Mouse (Mus musculus) limb, embryonic 12.5 days (tissue): ENCODE results near the gene Nup50. TPM values are rescaled to one million over a fixed set of nuclear protein-coding genes. Genes with fewer than 3 reads are reported as not detected.

Source experiments
- ATAC-seq: fragments of 200-750 bp; cut with Nextera tagmentation; 2 replicates; pipeline ENCODE4 v1.8.0; 2017; ENCODE audit warnings: low read depth, moderate TSS enrichment; ENCODE audit not compliant: insufficient number of reproducible peaks, insufficient read depth, low FRiP score, low TSS enrichment
- H3K27ac ChIP-seq: fragments of 300-500 bp; sonication (generic); 2 replicates; pipeline ENCODE4 v1.5.1; 2016; ENCODE audit warnings: mild to moderate bottlenecking, moderate library complexity
- H3K27me3 ChIP-seq: fragments of 300-500 bp; sonication (generic); 2 replicates; pipeline ENCODE4 v1.6.1; 2016; ENCODE audit warnings: mild to moderate bottlenecking, moderate library complexity
- H3K36me3 ChIP-seq: fragments of 300-500 bp; sonication (generic); 2 replicates; pipeline ENCODE4 v1.6.1; 2016; ENCODE audit warnings: mild to moderate bottlenecking, moderate library complexity
- H3K4me1 ChIP-seq: fragments of 300-500 bp; sonication (generic); replicated peaks from 2 replicates; pipeline ENCODE4 v1.6.1; 2016
- H3K4me2 ChIP-seq: fragments of 300-500 bp; sonication (generic); 2 replicates; pipeline ENCODE4 v1.6.1; 2016; ENCODE audit warnings: mild to moderate bottlenecking, moderate library complexity
- H3K4me3 ChIP-seq: fragments of 300-500 bp; sonication (generic); replicated peaks from 2 replicates; pipeline ENCODE4 v1.5.1; 2016; ENCODE audit warnings: mild to moderate bottlenecking
- H3K9ac ChIP-seq: fragments of 300-500 bp; sonication (generic); replicated peaks from 2 replicates; pipeline ENCODE4 v1.6.1; 2016; ENCODE audit warnings: mild to moderate bottlenecking, moderate library complexity
- H3K9me3 ChIP-seq: fragments of 300-500 bp; sonication (generic); 2 replicates; pipeline ENCODE4 v1.6.1; 2016; ENCODE audit warnings: mild to moderate bottlenecking, moderate library complexity
- WGBS: fragments of 180-500 bp; shearing (Covaris S2); methylation state at CpG from one replicate; pipeline ENCODE4 v1.1.7; 2016; 5-methylcytosine and 5-hydroxymethylcytosine counted together
- polyA plus RNA-seq: library from polyadenylated mRNA; unstranded; fragments of >200 nt; fragmentation: Nextera tagmentation; extraction: Ambion mirVana; gene quantifications from 2 replicates; pipeline ENCODE4 v1.2.1, GENCODE M21; 2016

Gene Nup50
- polyA plus RNA-seq, 1 experiment from 2014 or later, result 57.6 TPM

DNA sequence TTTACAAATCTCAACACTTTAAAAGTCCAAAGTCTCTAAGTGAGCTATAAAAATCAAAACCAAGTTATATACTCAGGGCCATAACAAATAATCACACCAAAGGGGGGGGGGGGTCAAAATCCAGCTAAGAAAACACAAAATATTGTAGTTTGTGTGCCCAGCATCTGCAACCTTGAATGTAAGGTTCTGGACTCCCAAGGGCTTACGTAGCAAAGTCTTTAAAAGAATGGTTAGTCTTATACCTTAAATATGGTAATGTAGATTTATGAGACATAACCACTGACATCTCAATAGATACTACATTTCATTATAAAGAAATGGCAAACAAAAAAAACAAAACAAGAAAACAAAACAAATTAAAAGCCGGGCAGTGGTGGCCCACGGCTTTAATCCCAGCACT lies 3.3 kb upstream of the Nup50 start, which contains the start of gene Gm29666:
TSS of gene Gm29666 (minus strand) at position 101 of the 400 bp plus-strand sequence.
- peaks cover 15% of the 10 kb centered on the region for H3K4me1 ChIP-seq
- no peak within 1 kb of the TSS for H3K27ac ChIP-seq
- H3K27me3 ChIP-seq, result no peaks in the 10 kb centered on the region
- H3K4me2 ChIP-seq, result no peak within 1 kb of the TSS
- ATAC-seq, result no peak
- no peak within 1 kb of the TSS for H3K4me3 ChIP-seq
- no peaks in the 10 kb centered on the region for H3K9me3 ChIP-seq
- H3K36me3 ChIP-seq, result no peaks in the 10 kb centered on the region
- 92% methylated on average over 3 of the region's 3 CpGs for WGBS
- H3K9ac ChIP-seq, result no peak within 1 kb of the TSS

- no peaks in the 10 kb centered on the region for H3K9me3 ChIP-seq
- H3K4me1 ChIP-seq, result peaks cover 27% of the 10 kb centered on the region
- no peaks in the 10 kb centered on the region for H3K27me3 ChIP-seq
- peak overlapping the region; percentile 86 for H3K4me2 ChIP-seq
- peak overlapping the region; percentile 98 for H3K27ac ChIP-seq
- peak overlapping the region; percentile 98 for H3K9ac ChIP-seq
- under 1% methylated on average over 60 of the region's 68 CpGs for WGBS
- H3K36me3 ChIP-seq, result peaks cover 14% of the 10 kb centered on the region
- peak overlapping the region; percentile 99 for H3K4me3 ChIP-seq
- peak; percentile 69 for ATAC-seq
Observed at GRCm38 (mm10) chr15:84923508-84924181, 434 bp downstream of the Nup50 start.

GRCm38 (mm10) chr15:84924781-84925315 lies 1.6 kb downstream of the Nup50 start:
- Histone ChIP-seq H3K27ac (0 out of 2 replicates have a peak overlapping the region, but pooled peaks have one; percentile 64), H3K4me3 (peak overlapping the region; percentile 99), H3K9me3 (no peaks in the 10 kb centered on the region), H3K36me3 (peaks cover 26% of the 10 kb centered on the region), H3K4me2 (peak overlapping the region; percentile 86), H3K4me1 (peaks cover 27% of the 10 kb centered on the region), H3K9ac (peak overlapping the region; percentile 34; the same call in 1 of the 2 replicates), H3K27me3 (no peaks in the 10 kb centered on the region)
- 18% methylated on average over 9 of the region's 9 CpGs for WGBS
- ATAC-seq, result no peak

DNA sequence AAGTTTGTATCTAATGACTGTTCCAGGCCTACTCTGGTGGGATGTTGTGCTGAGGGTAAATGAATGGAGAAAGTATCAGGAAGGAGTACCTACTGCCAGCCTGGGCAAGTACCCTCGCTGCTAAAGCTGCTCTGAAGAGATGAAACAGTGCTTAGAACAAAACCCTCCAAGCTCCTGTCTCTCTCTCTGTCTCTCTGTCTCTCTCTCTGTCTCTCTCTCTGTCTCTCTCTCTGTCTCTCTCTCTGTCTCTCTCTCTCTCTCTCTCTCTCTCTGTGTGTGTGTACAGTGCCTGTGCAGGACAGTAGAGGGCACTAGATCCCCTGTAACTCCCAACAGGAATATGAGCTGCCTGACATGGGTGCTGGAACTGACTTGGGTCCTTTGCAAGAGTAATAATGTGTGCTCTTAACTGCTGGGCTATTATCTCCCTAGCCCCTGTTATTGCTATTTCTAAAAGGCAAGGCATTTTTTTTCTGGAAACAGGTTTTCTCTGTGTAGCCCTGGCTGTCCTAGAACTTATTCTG lies 2.3 kb downstream of the Nup50 start:
- no peak overlapping the region for H3K4me3 ChIP-seq

DNA sequence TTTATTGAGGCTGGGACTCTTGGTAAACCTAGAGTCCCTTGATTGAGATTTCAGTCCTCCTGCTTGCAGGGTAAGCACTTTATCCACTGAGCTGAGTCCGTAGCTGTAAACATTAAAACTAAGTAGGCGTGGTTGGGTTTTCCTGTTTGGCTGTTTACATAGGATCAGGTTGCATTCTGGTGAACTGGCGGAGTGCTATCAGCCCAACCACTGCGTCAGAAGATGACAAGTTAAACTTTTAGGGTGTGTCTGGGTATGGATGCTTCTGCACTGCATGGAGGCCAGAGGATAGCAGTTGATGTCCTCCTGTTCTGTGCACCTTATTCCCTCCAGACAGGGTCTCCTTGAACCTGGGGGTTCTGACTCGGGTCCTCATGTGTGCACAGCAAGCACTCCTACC lies 9.1 kb downstream of the Nup50 start:
- no peaks in the 10 kb centered on the region for H3K9me3 ChIP-seq
- ATAC-seq, result no peak
- peaks cover 97% of the 10 kb centered on the region for H3K36me3 ChIP-seq
- WGBS, result 52% methylated on average over 5 of the region's 5 CpGs
- H3K9ac ChIP-seq, result no peak overlapping the region
- H3K27ac ChIP-seq, result no peak overlapping the region
- H3K4me1 ChIP-seq, result no peaks in the 10 kb centered on the region
- H3K4me3 ChIP-seq, result no peak overlapping the region
- H3K27me3 ChIP-seq, result no peaks in the 10 kb centered on the region
- H3K4me2 ChIP-seq, result no peak overlapping the region

More for the DNA sequence above, 2.3 kb downstream of the Nup50 start:
- no peaks in the 10 kb centered on the region for H3K9me3 ChIP-seq
- H3K4me1 ChIP-seq, result peaks cover 27% of the 10 kb centered on the region
- no peak for ATAC-seq
- peak overlapping the region; percentile 86 for H3K4me2 ChIP-seq
- 93% methylated on average over 1 of the region's 1 CpGs for WGBS
- peaks cover 33% of the 10 kb centered on the region for H3K36me3 ChIP-seq
- no peak overlapping the region; the same call in 1 of the 2 replicates for H3K9ac ChIP-seq
- no peak overlapping the region for H3K27ac ChIP-seq
- H3K27me3 ChIP-seq, result no peaks in the 10 kb centered on the region

GRCm38 (mm10) chr15:84934901-84935300 lies 11.7 kb downstream of the Nup50 start:
- Histone ChIP-seq H3K4me1 (no peaks in the 10 kb centered on the region), H3K9me3 (no peaks in the 10 kb centered on the region), H3K4me3 (no peak overlapping the region), H3K4me2 (no peak overlapping the region), H3K9ac (no peak overlapping the region), H3K27ac (no peak overlapping the region), H3K27me3 (no peaks in the 10 kb centered on the region), H3K36me3 (peaks cover 99% of the 10 kb centered on the region)
- WGBS, result 92% methylated on average over 16 of the region's 16 CpGs
- no peak for ATAC-seq

GRCm38 (mm10) chr15:84940102-84940501 lies 16.9 kb downstream of the Nup50 start:
- no peak overlapping the region for H3K9ac ChIP-seq
- H3K4me2 ChIP-seq, result no peak overlapping the region
- peaks cover 85% of the 10 kb centered on the region for H3K36me3 ChIP-seq
- ATAC-seq, result no peak
- H3K9me3 ChIP-seq, result no peaks in the 10 kb centered on the region
- WGBS, result 76% methylated on average over 12 of the region's 12 CpGs
- H3K4me3 ChIP-seq, result no peak overlapping the region
- H3K27me3 ChIP-seq, result no peaks in the 10 kb centered on the region
- H3K27ac ChIP-seq, result no peak overlapping the region
- no peaks in the 10 kb centered on the region for H3K4me1 ChIP-seq

DNA sequence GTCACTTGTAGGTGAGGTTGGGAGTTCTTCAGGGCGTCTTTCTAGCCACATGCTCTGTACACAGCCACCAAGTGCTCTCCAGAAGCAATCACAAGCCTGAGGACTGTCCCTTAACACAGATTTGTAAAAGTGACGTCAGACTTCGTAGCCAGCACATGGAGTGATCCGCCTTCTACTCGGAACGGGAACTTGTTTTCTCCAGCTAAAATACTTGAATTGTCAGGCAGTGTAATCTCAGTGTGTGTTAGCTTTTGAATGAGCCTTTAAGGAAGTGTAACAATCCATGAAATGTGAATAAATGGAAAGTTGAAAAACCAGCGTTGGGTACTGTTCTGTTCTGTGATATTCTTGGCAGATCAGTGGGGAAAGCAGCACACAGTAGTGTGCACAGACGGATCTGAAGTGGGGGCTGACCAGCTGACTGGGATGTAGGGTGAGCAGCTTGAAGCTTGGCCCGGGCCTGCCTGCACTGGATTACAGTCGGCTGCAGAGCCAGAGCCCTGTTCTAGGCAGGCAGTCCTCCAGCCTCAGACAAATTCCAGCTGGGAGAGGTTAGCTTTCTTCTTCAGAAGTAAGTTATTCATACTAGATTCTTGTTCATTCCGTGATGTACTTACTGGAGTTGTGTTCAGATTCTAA lies 19.6 kb downstream of the Nup50 start:
- H3K4me2 ChIP-seq, result no peak overlapping the region
- ATAC-seq, result no peak
- no peaks in the 10 kb centered on the region for H3K4me1 ChIP-seq
- no peaks in the 10 kb centered on the region for H3K9me3 ChIP-seq
- no peak overlapping the region for H3K4me3 ChIP-seq
- peaks cover 61% of the 10 kb centered on the region for H3K36me3 ChIP-seq
- no peak overlapping the region for H3K27ac ChIP-seq
- H3K9ac ChIP-seq, result no peak overlapping the region
- H3K27me3 ChIP-seq, result no peaks in the 10 kb centered on the region
- WGBS, result 81% methylated on average over 11 of the region's 11 CpGs

GRCm38 (mm10) chr15:84944319-84944718 lies 21.1 kb downstream of the Nup50 start:
- no peak for ATAC-seq
- no peaks in the 10 kb centered on the region for H3K9me3 ChIP-seq
- H3K27ac ChIP-seq, result peak overlapping the region; percentile 42; the same call in 1 of the 2 replicates
- H3K4me1 ChIP-seq, result no peaks in the 10 kb centered on the region
- H3K27me3 ChIP-seq, result no peaks in the 10 kb centered on the region
- H3K4me3 ChIP-seq, result no peak overlapping the region
- H3K4me2 ChIP-seq, result no peak overlapping the region
- H3K36me3 ChIP-seq, result peaks cover 60% of the 10 kb centered on the region
- WGBS, result 79% methylated on average over 5 of the region's 5 CpGs
- H3K9ac ChIP-seq, result no peak overlapping the region

- Histone ChIP-seq H3K27ac (no peak overlapping the region), H3K9ac (no peak overlapping the region), H3K4me2 (no peak overlapping the region), H3K36me3 (peaks cover 64% of the 10 kb centered on the region), H3K4me3 (no peak overlapping the region), H3K9me3 (no peaks in the 10 kb centered on the region), H3K27me3 (no peaks in the 10 kb centered on the region), H3K4me1 (no peaks in the 10 kb centered on the region)
- WGBS, result 92% methylated on average over 14 of the region's 14 CpGs
- no peak for ATAC-seq
Observed at GRCm38 (mm10) chr15:84948990-84949389, 25.8 kb downstream of the Nup50 start.

DNA sequence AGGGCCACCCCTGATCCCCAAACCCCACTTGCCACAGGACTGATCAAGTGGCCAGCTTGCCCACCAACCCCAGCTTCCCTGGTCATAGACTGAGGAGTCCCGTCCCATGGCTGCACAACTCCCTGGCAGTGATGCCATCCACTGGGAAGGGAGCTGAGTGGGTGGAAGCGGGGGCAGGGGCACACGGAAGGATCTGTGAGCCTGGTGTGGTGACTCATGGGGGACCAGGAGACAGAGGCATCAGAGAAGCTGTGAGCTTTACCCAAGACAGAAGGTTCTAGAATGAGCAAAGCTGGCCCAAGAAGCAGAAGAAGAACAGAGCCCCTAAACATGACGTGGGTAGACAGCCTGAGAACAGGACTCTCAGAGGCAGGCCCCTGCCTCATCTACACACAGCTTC lies 26.8 kb downstream of the Nup50 start:
- ATAC-seq, result no peak
- 81% methylated on average over 4 of the region's 4 CpGs for WGBS
- Histone ChIP-seq H3K27me3 (no peaks in the 10 kb centered on the region), H3K9me3 (no peaks in the 10 kb centered on the region), H3K27ac (no peak overlapping the region), H3K4me2 (no peak overlapping the region), H3K4me1 (no peaks in the 10 kb centered on the region), H3K4me3 (no peak overlapping the region), H3K36me3 (peaks cover 73% of the 10 kb centered on the region), H3K9ac (no peak overlapping the region)
